Comparison of ENCODE assay signal across 21 mouse cellular contexts in the genomic region with DNA sequence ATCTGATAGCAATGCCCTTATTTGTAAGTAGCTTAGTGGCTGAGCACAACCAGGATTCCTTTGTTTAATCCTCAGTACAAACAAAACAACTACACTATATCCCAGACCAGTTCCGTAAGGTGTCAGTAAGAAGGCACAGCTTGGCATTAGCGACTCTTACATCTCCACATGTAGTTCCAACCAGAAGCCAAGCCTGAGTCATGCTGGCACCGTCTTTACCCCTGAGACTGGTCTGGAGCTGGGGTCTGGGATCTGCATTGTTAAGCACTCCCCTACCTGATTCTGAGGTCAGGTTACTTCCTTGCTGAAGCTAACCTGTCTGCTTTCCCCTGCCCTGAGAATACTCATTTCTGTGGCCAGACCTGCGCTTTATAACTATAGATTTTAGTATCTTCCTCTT.
"Had no signal": no experiment of that assay in that cellular context is flagged by ENCODE, and none has a peak within 500 bp of the region (broad histone marks: within the 10 kb centered on the region; RNA-seq: fewer than 3 reads in every experiment).

No protein-coding gene starts in this region.

- H3K27me3 ChIP-seq: limb, embryonic 13.5 days; liver, embryonic 12.5 days; liver, embryonic 15.5 days; lung, embryonic 15.5 days; megakaryocyte, embryonic 14.5 days; neural tube, embryonic 13.5 days had no signal

- H3K27ac ChIP-seq: limb, embryonic 10.5 days; limb, embryonic 13.5 days; liver, embryonic 15.5 days; lung, embryonic 15.5 days; neural tube, embryonic 13.5 days; stomach, postnatal 0 days had no signal

- ATAC-seq: liver, embryonic 12.5 days had no signal

- H3K9me3 ChIP-seq: limb, embryonic 10.5 days; limb, embryonic 13.5 days; liver, embryonic 12.5 days; liver, embryonic 15.5 days; lung, embryonic 15.5 days; megakaryocyte, embryonic 14.5 days; neural tube, embryonic 13.5 days had no signal

- DNase-seq: kidney, adult 18-20 months; kidney, adult 9 months; kidney, postnatal 14 days; kidney, postnatal 4 days; liver; lung, adult 18-20 months; lung, postnatal 10 days; lung, postnatal 36 days; midbrain, embryonic 14.5 days; right cerebral cortex, postnatal 25 days; spleen, adult 18-20 months; thymus, postnatal 25 days had no signal

- H3K9ac ChIP-seq: limb, embryonic 13.5 days; liver, embryonic 12.5 days; liver, embryonic 15.5 days; lung, embryonic 15.5 days; neural tube, embryonic 13.5 days had no signal

- H3K4me2 ChIP-seq: limb, embryonic 13.5 days; liver, embryonic 12.5 days; liver, embryonic 15.5 days; lung, embryonic 15.5 days; midbrain, embryonic 11.5 days; neural tube, embryonic 13.5 days had no signal

- H3K36me3 ChIP-seq: limb, embryonic 10.5 days; limb, embryonic 13.5 days; lung, embryonic 15.5 days had no signal

- H3K4me3 ChIP-seq: limb, embryonic 10.5 days; limb, embryonic 13.5 days; liver, embryonic 12.5 days; liver, embryonic 15.5 days; lung, embryonic 15.5 days; megakaryocyte, embryonic 14.5 days; neural tube, embryonic 13.5 days had no signal

- H3K4me1 ChIP-seq: limb, embryonic 10.5 days; limb, embryonic 13.5 days; lung, embryonic 15.5 days; neural tube, embryonic 13.5 days had no signal
